Mouse (Mus musculus): Measurements from ENCODE around the gene Zcchc9.

Gene Zcchc9

DNA sequence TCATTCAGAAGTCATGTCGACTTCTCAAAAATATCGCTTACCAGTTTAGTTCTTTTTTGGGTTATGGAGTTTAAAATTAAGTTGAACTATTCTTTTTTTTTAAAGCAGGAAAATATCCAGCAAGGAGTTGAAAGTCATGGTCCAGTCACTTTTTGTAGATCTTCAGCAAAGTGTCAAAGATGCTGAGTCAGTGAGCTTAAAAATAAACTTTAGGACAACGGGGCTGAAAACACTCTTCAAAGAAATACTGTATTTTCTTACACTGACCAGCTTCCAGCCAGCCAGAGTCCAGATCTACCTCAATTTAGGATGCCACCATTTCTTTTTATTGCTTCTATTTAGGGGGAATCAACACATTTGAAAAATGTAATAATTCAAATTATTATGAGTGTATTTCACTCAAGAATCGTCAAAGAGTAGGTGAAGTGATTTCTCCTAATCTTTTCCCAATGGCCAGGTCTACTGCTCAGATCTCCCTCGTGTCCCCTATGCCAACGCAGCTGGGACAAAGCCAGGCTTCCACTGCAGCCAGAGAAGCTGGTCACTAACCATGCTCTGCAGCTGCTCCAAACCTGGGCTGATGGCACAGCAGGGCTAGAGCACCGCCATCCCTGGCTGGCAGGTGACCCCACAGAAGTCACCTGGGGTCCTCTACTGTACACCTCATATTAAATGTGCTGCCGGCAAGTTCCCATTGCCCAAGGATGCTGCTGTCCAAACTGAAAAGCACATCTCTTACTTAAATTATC lies 47.0 kb downstream of the Zcchc9 start:
- WGBS = 86% methylated on average over 8 of the region's 8 CpGs

DNA sequence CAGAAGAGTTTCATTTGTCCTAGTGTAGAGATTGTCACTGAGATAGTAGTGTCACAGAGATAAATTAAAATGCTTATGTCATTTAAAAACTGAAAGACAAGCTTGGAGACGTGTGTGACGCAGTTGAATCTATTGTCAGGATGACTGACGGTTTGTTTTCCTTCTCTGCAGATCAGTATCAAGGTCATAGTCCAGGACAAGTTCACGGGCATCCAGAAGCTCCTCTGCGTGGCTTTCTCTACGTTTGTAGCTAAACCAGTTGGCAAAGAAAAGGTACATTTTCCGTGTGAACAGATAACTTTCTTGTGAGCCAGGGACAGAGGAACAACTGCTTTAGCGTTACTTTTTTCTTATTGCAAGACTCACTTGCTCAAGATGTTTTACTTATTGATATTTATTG lies 47.7 kb downstream of the Zcchc9 start:
- 78% methylated on average over 8 of the region's 8 CpGs for WGBS

DNA sequence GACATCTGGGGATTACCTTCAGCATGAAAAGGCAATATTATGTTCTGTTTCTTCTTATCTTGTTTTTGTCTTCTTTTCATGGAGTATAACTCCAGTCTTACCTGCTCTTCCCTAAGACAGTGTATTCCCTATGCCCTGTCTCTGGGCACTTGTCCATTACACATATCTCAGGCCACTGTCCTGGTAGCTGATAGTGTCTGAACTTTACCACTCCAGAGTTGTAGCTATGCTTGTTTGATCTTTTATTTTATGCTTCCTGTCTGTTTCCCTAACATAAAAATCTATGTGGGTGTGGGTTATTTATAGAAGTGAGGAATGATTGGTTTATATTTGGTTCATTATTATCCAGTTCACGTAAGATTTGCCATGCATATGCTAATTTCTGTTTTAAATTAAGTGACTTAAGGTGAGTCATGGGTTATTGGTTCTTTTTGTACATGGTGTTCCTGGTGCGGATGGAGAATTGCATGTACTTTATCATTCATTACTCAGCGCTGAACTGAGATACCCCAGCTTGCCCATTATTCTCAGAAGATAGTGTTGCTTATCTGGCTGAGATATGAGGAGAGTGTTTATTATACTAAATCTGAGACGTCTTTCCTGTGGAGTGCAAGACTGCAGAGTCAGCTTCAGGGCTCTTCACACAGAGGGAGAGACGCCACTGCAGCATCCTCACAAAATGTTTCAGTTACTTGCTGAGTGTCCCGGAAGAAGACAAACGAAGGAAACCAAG lies 49.0 kb downstream of the Zcchc9 start:
- 78% methylated on average over 7 of the region's 7 CpGs for WGBS

DNA sequence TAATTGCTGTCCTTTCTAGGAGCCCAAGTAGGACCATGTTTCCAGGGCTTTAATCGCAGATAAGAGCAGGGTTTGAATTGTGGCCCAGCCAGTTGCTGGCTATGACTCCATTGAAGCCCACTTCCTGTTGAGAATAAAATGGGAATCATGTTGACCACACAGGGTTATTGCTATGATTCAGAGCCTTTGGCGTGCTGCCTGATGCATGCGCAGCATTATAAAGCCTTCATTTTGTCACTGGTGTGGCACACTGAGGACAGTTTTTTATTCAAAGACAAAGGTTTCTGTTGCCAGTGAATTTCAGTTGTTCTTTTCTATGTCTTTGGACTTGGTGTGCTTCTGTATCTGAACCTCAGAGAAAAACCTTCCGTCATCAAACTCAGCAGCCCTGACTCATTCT lies 51.3 kb downstream of the Zcchc9 start:
- WGBS = 70% methylated on average over 4 of the region's 4 CpGs

DNA sequence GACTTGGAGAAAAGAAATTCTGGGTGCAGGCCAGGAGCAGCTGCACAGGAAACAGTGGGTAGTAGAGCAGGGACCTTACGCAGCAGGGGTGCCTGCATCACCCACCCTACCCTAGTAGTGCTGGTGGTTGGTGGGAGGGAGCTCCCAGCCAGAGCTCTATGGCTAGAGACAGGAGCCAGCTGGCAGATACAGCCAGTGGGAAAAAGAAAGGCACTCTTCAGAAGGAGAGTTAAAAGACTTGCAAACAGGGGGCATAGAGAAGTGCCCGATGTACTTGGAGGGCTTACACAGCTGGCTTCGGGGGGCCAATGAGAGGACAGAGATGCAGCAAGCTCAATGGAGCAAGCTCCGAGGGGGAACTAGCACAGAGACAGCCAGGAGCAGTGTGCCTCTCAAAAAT lies 53.8 kb downstream of the Zcchc9 start:
- WGBS = 42% methylated on average over 4 of the region's 4 CpGs

DNA sequence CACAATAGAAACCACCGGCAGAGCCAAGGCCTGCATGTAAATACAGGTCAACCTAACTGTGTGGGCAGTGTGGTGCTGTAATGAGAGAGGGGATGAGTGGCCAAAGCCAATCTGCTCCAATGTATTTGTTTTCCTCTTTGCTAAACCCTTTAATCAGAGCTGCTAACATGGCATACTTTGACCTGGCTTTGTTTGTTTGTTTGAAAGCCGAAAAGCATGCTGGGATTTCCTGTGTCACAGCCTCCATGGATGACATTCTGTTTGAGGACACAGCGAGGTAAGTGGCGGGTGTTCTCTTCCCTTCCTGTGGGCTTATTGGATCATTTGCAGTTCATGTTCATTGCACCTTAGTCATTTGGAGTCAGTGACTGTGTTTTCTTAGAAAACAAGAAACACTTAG lies 57.5 kb downstream of the Zcchc9 start:
- 74% methylated on average over 4 of the region's 4 CpGs for WGBS

DNA sequence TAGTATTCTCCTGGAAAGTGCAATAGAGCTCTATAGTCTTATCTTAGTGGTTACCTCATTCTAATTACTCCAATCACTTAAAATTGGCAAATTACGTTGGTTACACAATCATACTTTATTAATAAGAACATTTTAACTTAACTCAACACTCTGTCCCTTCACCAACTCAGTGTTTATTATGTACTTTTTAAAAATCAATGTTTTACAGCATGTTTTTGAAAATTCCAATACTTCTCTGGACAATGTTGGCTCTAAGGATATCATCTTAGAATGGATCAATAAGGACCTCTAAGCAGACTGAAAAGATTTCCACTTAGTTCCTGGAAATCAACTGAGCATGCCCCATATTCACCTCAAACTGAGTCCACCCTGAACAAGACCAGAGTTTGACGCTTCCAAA lies 59.1 kb downstream of the Zcchc9 start:
- 96% methylated on average over 2 of the region's 2 CpGs for WGBS

Measured in cerebral cortex, adult 2 months (tissue).